Mouse (Mus musculus): Measurements from ENCODE around the gene Fam129c. TPM values are rescaled to one million over a fixed set of nuclear protein-coding genes. Genes with fewer than 3 reads are reported as not detected.

Gene Fam129c
- polyA plus RNA-seq, 1 experiment from 2014 or later, result 3.8 TPM

DNA sequence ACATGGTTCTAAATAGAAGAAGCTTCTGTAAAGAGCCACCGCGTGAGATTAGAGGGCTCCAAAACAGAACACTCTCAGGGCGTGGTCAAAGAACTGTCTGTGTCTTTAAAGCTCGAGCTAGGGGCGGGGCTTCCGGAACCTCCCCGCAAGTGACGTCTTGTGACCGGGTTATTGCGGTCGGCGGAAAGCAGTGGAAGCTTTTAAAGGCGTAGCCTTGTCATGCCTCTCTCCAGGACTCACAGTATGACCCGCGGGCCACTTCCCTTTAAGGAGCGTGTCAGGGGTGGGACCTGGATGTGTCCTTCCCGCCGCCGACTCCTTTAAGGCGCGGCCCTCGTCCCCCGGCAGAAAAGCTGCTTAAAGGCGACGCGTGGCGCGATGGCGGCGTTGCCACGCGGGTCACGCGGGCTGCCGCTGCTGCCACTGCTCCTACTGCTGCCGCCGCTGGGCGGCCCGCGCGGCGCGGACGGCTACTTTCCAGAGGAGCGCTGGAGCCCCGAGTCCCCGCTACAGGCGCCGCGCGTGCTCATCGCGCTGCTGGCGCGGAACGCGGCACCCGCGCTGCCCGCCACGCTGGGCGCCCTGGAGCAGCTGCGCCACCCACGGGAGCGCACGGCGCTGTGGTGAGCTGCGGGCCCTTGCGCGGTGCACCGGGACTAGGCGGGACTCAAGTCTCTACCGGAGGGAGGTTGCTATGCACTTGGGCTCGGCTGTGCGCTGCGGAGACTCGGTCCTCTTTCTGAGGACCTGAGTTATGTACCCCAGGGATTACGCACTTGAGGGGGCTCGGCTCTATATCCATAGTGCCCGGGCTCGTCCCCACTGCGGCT lies 13.6 kb downstream of the Fam129c start, which contains the start of gene Colgalt1:
TSS of gene Colgalt1 (plus strand) at position 177 of the 830 bp plus-strand sequence.
- no peaks in the 10 kb centered on the region for H3K27me3 ChIP-seq (replicated peaks; ENCODE audit: control insufficient read depth, insufficient read depth, low read length)
- peaks cover 13% of the 10 kb centered on the region for H3K4me1 ChIP-seq (replicated peaks; ENCODE audit: control insufficient read depth, insufficient read depth, low read length)
- H3K36me3 ChIP-seq (ENCODE audit: control insufficient read depth, insufficient read depth, low read length), result peaks cover 10% of the 10 kb centered on the region
- H3K9me3 ChIP-seq (ENCODE audit: control insufficient read depth, low read length), result no peaks in the 10 kb centered on the region
- under 1% methylated on average over 82 of the region's 82 CpGs for WGBS
- peak within 1 kb of the TSS; percentile 95 for H3K4me2 ChIP-seq
- DNase-seq (ENCODE audit: low spot score), result peak; percentile 90
- H3K9ac ChIP-seq (ENCODE audit: low read depth, low read length), result peak within 1 kb of the TSS; percentile 89
- H3K4me3 ChIP-seq (ENCODE audit: low read depth, low read length), result peak within 1 kb of the TSS; percentile 97
- peak within 1 kb of the TSS; percentile 79 for H3K27ac ChIP-seq (ENCODE audit: low read depth, low read length)
- ATAC-seq (replicated peaks; ENCODE audit: low FRiP score), result peak; percentile 99

DNA sequence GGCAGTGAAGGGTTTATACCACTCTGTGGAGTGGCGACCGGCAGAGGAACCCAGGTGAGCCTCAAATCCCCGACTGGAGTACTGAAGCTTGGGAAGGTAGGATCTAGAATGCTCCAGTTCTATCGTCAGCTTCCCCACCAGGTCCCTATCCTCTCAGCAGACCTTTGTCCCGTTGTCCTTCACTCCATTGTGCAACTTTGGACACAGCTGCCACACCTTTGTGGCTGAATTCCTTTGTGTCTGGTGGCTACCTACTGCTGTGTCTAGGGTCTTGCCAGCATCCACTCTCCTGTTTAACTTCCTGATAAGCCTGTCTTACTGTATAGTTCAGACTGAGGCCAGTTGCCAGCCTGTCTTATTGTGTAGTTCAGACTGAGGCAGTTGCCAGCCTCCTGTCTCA lies 14.7 kb downstream of the Fam129c start:
- H3K27ac ChIP-seq (ENCODE audit: low read depth, low read length), result no peak overlapping the region
- WGBS, result 37% methylated on average over 5 of the region's 5 CpGs

DNA sequence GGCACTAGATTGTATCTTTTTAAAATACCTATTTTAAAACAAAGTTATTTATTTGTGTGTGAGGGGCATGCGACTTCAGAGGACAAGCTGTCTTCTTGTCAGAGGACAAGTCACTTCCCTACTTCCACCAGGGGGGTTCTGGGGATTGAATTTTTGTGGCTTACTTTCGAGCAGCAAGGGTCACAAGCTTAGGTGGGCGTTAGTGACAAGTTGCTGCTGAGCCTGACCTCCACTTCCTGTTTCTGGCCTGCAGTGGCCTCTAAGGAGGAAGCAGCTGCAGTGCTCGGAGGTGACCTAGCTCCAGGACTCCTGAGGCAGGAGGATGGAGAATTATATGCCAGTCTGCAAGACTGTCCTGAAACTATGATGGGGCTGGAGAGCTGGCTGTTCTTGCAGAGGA lies 16.0 kb downstream of the Fam129c start:
- Histone ChIP-seq H3K27me3 (replicated peaks; ENCODE audit: control insufficient read depth, insufficient read depth, low read length) (no peaks in the 10 kb centered on the region), H3K27ac (ENCODE audit: low read depth, low read length) (peak overlapping the region; percentile 43; the same call in 1 of the 2 replicates), H3K36me3 (ENCODE audit: control insufficient read depth, insufficient read depth, low read length) (peaks cover 31% of the 10 kb centered on the region), H3K4me3 (ENCODE audit: low read depth, low read length) (no peak overlapping the region; the same call in 1 of the 2 replicates), H3K9ac (ENCODE audit: low read depth, low read length) (no peak overlapping the region; the same call in 1 of the 2 replicates), H3K4me1 (replicated peaks; ENCODE audit: control insufficient read depth, insufficient read depth, low read length) (peaks cover 13% of the 10 kb centered on the region), H3K4me2 (no peak overlapping the region), H3K9me3 (ENCODE audit: control insufficient read depth, low read length) (no peaks in the 10 kb centered on the region)
- WGBS, result 34% methylated on average over 4 of the region's 4 CpGs
- no peak for DNase-seq (ENCODE audit: low spot score)
- ATAC-seq (replicated peaks; ENCODE audit: low FRiP score), result no peak

More for the DNA sequence above, 14.7 kb downstream of the Fam129c start:
- Histone ChIP-seq H3K4me3 (ENCODE audit: low read depth, low read length) (peak overlapping the region; percentile 97), H3K27me3 (replicated peaks; ENCODE audit: control insufficient read depth, insufficient read depth, low read length) (no peaks in the 10 kb centered on the region), H3K4me1 (replicated peaks; ENCODE audit: control insufficient read depth, insufficient read depth, low read length) (peaks cover 13% of the 10 kb centered on the region), H3K36me3 (ENCODE audit: control insufficient read depth, insufficient read depth, low read length) (peaks cover 18% of the 10 kb centered on the region), H3K9ac (ENCODE audit: low read depth, low read length) (peak overlapping the region; percentile 89), H3K9me3 (ENCODE audit: control insufficient read depth, low read length) (no peaks in the 10 kb centered on the region), H3K4me2 (peak overlapping the region; percentile 95)
- ATAC-seq (replicated peaks; ENCODE audit: low FRiP score) (no peak), DNase-seq (ENCODE audit: low spot score) (no peak)

DNA sequence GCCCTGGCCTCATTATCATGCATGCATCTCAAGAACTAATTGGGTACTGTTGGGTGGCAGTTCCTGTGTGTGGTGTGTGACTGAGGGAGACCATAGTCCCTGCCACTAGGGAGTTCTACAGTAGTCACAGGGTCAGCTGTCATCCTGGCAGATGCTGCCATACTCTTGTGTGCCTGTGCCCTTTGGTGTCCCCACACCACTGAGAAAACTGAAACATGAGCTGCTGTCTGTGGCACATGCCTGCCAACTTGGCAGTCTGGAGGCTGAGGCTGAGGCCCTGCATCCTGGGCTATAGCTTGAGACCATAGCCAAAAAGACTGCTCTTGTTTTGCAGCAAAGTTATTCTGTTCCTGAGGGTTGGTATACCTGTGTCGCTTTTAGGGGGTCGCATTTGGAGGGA lies 22.3 kb downstream of the Fam129c start:
- DNase-seq (ENCODE audit: low spot score), result no peak
- Histone ChIP-seq H3K4me1 (replicated peaks; ENCODE audit: control insufficient read depth, insufficient read depth, low read length) (no peaks in the 10 kb centered on the region), H3K4me2 (no peak overlapping the region), H3K36me3 (ENCODE audit: control insufficient read depth, insufficient read depth, low read length) (peaks cover 77% of the 10 kb centered on the region), H3K4me3 (ENCODE audit: low read depth, low read length) (no peak overlapping the region), H3K27me3 (replicated peaks; ENCODE audit: control insufficient read depth, insufficient read depth, low read length) (no peaks in the 10 kb centered on the region), H3K9ac (ENCODE audit: low read depth, low read length) (no peak overlapping the region), H3K9me3 (ENCODE audit: control insufficient read depth, low read length) (peaks cover 17% of the 10 kb centered on the region), H3K27ac (ENCODE audit: low read depth, low read length) (no peak overlapping the region)
- no peak for ATAC-seq (replicated peaks; ENCODE audit: low FRiP score)
- 93% methylated on average over 2 of the region's 2 CpGs for WGBS

DNA sequence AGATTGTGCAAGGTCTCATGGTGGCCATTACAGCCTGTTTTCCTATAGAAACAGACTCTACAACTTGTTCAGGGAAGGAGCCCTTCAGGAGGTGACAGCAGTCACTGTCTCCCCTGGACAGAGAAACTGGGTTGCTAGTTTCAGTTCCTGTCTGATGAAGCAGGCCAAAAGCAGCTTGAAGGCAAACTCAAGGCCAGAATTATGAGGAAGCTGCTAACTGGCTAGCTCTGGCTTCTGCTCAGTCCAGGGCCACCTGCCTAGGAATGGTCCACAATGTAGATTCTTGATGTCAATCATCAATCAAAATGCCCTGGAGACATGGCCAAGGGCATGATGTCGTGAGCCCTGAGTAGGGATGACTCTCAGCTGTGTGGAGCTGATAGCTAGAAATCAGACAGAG lies 27.6 kb downstream of the Fam129c start:
- no peak for DNase-seq (ENCODE audit: low spot score)
- no peak overlapping the region for H3K4me3 ChIP-seq (ENCODE audit: low read depth, low read length)
- H3K4me2 ChIP-seq, result no peak overlapping the region
- H3K36me3 ChIP-seq (ENCODE audit: control insufficient read depth, insufficient read depth, low read length), result peaks cover 44% of the 10 kb centered on the region
- H3K27me3 ChIP-seq (replicated peaks; ENCODE audit: control insufficient read depth, insufficient read depth, low read length), result peaks cover 7% of the 10 kb centered on the region
- ATAC-seq (replicated peaks; ENCODE audit: low FRiP score), result no peak
- peaks cover 21% of the 10 kb centered on the region for H3K4me1 ChIP-seq (replicated peaks; ENCODE audit: control insufficient read depth, insufficient read depth, low read length)
- 68% methylated on average over 1 of the region's 1 CpGs for WGBS
- peaks cover 17% of the 10 kb centered on the region for H3K9me3 ChIP-seq (ENCODE audit: control insufficient read depth, low read length)
- no peak overlapping the region for H3K27ac ChIP-seq (ENCODE audit: low read depth, low read length)
- H3K9ac ChIP-seq (ENCODE audit: low read depth, low read length), result no peak overlapping the region

DNA sequence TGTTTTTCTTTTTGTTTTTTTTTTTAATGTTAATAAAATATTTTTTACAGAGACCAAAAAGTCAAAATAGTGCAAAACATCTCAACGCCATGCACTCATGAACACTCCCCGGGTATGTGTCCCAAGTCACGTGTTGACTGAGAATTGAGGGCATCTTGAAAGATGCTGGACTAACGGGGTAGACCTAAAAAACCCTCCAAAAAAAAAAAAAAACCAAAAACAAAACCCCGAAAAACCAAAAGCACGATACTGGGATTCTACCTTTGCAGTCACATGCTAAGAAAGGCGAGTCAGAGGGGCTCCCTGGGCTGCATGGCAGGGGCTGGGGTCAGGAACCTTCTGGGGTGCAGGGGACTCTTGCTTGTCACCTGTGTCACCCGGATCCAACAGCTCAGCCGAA lies 29.3 kb downstream of the Fam129c start:
- WGBS, result 81% methylated on average over 9 of the region's 9 CpGs
- no peak for DNase-seq (ENCODE audit: low spot score)

DNA sequence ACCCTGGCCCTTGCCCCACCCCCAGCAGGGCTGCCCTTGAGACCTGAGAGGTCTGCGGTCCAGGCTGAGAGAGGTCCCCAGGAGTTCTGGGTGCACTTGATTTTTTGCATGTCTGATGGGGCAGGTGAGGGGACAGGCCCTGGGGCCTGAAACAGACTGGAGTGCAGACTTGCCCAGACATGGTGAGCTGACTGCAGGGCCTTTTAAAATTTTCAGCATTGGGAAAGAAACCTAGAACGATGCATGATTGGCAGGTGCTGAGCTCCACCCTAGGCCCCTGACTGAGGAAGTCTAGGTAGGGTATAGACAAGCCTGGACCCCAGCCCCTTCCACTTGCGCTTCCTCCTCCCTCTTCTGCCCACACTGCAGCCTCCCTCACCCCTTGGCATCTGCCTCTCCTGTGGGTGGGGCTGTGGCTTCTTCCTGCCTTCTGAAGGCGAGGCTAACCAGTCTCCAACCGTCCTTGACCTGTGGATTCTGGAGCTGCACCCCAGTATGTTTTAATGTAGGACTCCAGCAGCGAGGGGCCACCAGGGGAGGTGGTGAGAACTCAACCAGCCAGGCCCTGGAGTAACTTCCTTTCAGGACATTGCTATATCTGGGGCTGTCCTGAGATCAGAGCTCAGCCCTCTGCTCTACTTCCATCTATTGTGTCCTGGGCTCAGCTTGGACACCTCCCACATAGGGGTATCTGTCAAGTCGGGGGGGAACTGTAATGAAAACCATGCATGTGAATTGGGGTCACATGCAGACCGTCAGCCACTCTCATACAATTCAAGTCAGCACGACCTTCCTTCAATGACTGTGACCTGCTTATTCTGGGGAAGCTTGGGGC lies 30.0 kb downstream of the Fam129c start:
- Histone ChIP-seq H3K4me1 (replicated peaks; ENCODE audit: control insufficient read depth, insufficient read depth, low read length) (peaks cover 22% of the 10 kb centered on the region), H3K27me3 (replicated peaks; ENCODE audit: control insufficient read depth, insufficient read depth, low read length) (peaks cover 17% of the 10 kb centered on the region), H3K4me3 (ENCODE audit: low read depth, low read length) (no peak overlapping the region), H3K4me2 (no peak overlapping the region), H3K27ac (ENCODE audit: low read depth, low read length) (no peak overlapping the region), H3K9ac (ENCODE audit: low read depth, low read length) (no peak overlapping the region), H3K9me3 (ENCODE audit: control insufficient read depth, low read length) (peaks cover 10% of the 10 kb centered on the region), H3K36me3 (ENCODE audit: control insufficient read depth, insufficient read depth, low read length) (peaks cover 21% of the 10 kb centered on the region)
- ATAC-seq (replicated peaks; ENCODE audit: low FRiP score) (no peak), DNase-seq (ENCODE audit: low spot score) (no peak)
- 43% methylated on average over 9 of the region's 9 CpGs for WGBS

More for the DNA sequence above, 29.3 kb downstream of the Fam129c start:
- peaks cover 22% of the 10 kb centered on the region for H3K4me1 ChIP-seq (replicated peaks; ENCODE audit: control insufficient read depth, insufficient read depth, low read length)
- peaks cover 17% of the 10 kb centered on the region for H3K9me3 ChIP-seq (ENCODE audit: control insufficient read depth, low read length)
- no peak overlapping the region for H3K27ac ChIP-seq (ENCODE audit: low read depth, low read length)
- ATAC-seq (replicated peaks; ENCODE audit: low FRiP score), result no peak
- H3K36me3 ChIP-seq (ENCODE audit: control insufficient read depth, insufficient read depth, low read length), result peaks cover 28% of the 10 kb centered on the region
- H3K4me3 ChIP-seq (ENCODE audit: low read depth, low read length), result no peak overlapping the region
- H3K27me3 ChIP-seq (replicated peaks; ENCODE audit: control insufficient read depth, insufficient read depth, low read length), result peaks cover 17% of the 10 kb centered on the region
- H3K9ac ChIP-seq (ENCODE audit: low read depth, low read length), result no peak overlapping the region
- H3K4me2 ChIP-seq, result no peak overlapping the region

DNA sequence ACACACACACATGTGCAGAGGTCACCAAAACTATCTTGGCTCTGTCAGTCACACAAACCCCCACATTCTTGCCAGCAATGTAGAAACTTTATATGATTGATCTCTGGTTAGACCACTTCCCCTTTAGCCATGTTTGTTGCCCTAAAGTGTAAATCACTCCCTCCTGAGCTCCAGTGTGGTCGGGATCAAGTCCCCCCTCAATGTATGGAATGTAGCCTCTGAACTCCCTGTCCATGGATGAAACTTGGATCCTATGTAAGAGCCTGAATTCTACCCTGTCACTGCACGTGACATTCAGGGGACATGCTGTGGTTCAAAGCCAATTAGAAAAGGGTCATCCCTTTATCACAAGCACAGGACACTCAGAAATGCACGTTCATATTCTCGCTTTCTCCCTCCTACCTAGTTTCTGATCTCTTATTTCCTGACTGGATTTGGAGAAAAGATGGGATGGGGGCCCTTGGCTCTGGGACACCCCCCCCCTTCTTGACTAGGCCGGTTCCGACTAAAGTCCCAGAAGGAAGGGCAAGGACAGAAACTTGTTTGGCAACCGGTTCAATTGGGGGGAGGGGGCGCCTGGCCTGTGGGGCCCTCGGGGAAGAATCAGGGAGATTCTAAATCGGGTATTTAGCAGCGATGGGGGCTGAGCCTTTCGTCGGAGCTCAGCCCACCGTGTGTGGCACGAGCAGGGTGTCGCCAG lies 31.1 kb downstream of the Fam129c start:
- Histone ChIP-seq H3K4me1 (replicated peaks; ENCODE audit: control insufficient read depth, insufficient read depth, low read length) (peaks cover 22% of the 10 kb centered on the region), H3K27ac (ENCODE audit: low read depth, low read length) (no peak overlapping the region), H3K9ac (ENCODE audit: low read depth, low read length) (peak overlapping the region; percentile 60), H3K27me3 (replicated peaks; ENCODE audit: control insufficient read depth, insufficient read depth, low read length) (peaks cover 27% of the 10 kb centered on the region), H3K9me3 (ENCODE audit: control insufficient read depth, low read length) (no peaks in the 10 kb centered on the region), H3K4me2 (peak overlapping the region; percentile 93), H3K36me3 (ENCODE audit: control insufficient read depth, insufficient read depth, low read length) (peaks cover 10% of the 10 kb centered on the region), H3K4me3 (ENCODE audit: low read depth, low read length) (peak overlapping the region; percentile 59)
- 6% methylated on average over 16 of the region's 16 CpGs for WGBS
- ATAC-seq (replicated peaks; ENCODE audit: low FRiP score) (no peak), DNase-seq (ENCODE audit: low spot score) (no peak)
